Mouse (Mus musculus) heart, embryonic 16.5 days (tissue): ENCODE measurements around the gene Mbd6. TPM values are rescaled to one million over a fixed set of nuclear protein-coding genes. Genes with fewer than 3 reads are reported as not detected.
A peak's percentile ranks its signal among the peaks of the same experiment; 100 is the strongest.

Source experiments
- ATAC-seq: fragments of 200-750 bp; cut with Nextera tagmentation; replicated peaks from 2 replicates; pipeline ENCODE4 v1.8.0; 2017; ENCODE audit warnings: moderate number of reproducible peaks; ENCODE audit not compliant: insufficient read depth, low FRiP score; ENCODE audit errors: extremely low read depth
- H3K27ac ChIP-seq: fragments of 300-500 bp; sonication (generic); 2 replicates; pipeline ENCODE4 v1.5.1; 2014; ENCODE audit warnings: mild to moderate bottlenecking, low read length, control low read depth, moderate library complexity
- H3K27me3 ChIP-seq: fragments of 300-500 bp; sonication (generic); 2 replicates; pipeline ENCODE4 v1.6.1; 2014; ENCODE audit warnings: low read length, mixed read lengths; ENCODE audit not compliant: control insufficient read depth, insufficient read depth
- H3K36me3 ChIP-seq: fragments of 300-500 bp; sonication (generic); 2 replicates; pipeline ENCODE4 v1.6.1; 2014; ENCODE audit not compliant: control insufficient read depth, insufficient read depth
- H3K4me1 ChIP-seq: fragments of 300-500 bp; sonication (generic); 2 replicates; pipeline ENCODE4 v1.6.1; 2014; ENCODE audit warnings: low read length, mixed read lengths; ENCODE audit not compliant: control insufficient read depth, insufficient read depth
- H3K4me2 ChIP-seq: fragments of 300-500 bp; sonication (generic); 2 replicates; pipeline ENCODE4 v1.6.1; 2014; ENCODE audit warnings: low read depth, mild to moderate bottlenecking, control low read depth, low read length
- H3K4me3 ChIP-seq: fragments of 300-500 bp; sonication (generic); 2 replicates; pipeline ENCODE4 v1.5.1; 2014; ENCODE audit warnings: mild to moderate bottlenecking, control low read depth, low read length
- H3K9ac ChIP-seq: fragments of 300-500 bp; sonication (generic); 2 replicates; pipeline ENCODE4 v1.6.1; 2014; ENCODE audit warnings: low read length, control low read depth
- H3K9me3 ChIP-seq: fragments of 300-500 bp; sonication (generic); replicated peaks from 2 replicates; pipeline ENCODE4 v1.6.1; 2016; ENCODE audit warnings: low read length; ENCODE audit not compliant: control insufficient read depth
- WGBS: fragments of 180-500 bp; shearing (Covaris S2); extraction: QIAGEN DNeasy Blood & Tissue Kit; methylation state at CpG from one replicate; pipeline ENCODE4 v1.1.7; 2014; 5-methylcytosine and 5-hydroxymethylcytosine counted together
- polyA plus RNA-seq: library from polyadenylated mRNA; unstranded; fragments of >200 nt; fragmentation: Nextera tagmentation; extraction: Ambion mirVana; gene quantifications from 2 replicates; pipeline ENCODE4 v1.2.1, GENCODE M21; 2015

The Mbd6 gene
- polyA plus RNA-seq, 1 experiment from 2014 or later = 11.4 TPM

- Histone ChIP-seq H3K4me2 (peak overlapping the region; percentile 90), H3K9me3 (no peaks in the 10 kb centered on the region), H3K9ac (peak overlapping the region; percentile 91; the same call in 1 of the 2 replicates), H3K4me3 (peak overlapping the region; percentile 86; the same call in 1 of the 2 replicates), H3K27ac (no peak overlapping the region), H3K4me1 (peaks cover 38% of the 10 kb centered on the region), H3K27me3 (no peaks in the 10 kb centered on the region), H3K36me3 (peaks cover 48% of the 10 kb centered on the region)
- ATAC-seq = no peak
- 56% methylated on average over 7 of the region's 7 CpGs for WGBS
Measured at GRCm38 (mm10) chr10:127286730-127287129, 2.1 kb downstream of the Mbd6 start.

GRCm38 (mm10) chr10:127286194-127286593 is 2.6 kb downstream of the Mbd6 start:
- no peaks in the 10 kb centered on the region for H3K9me3 ChIP-seq
- H3K9ac ChIP-seq = no peak overlapping the region
- no peak for ATAC-seq
- WGBS = 81% methylated on average over 7 of the region's 7 CpGs
- no peak overlapping the region for H3K27ac ChIP-seq
- H3K4me1 ChIP-seq = peaks cover 35% of the 10 kb centered on the region
- H3K27me3 ChIP-seq = no peaks in the 10 kb centered on the region
- no peak overlapping the region for H3K4me3 ChIP-seq
- H3K4me2 ChIP-seq = no peak overlapping the region; the same call in 1 of the 2 replicates
- H3K36me3 ChIP-seq = peaks cover 53% of the 10 kb centered on the region

- H3K4me3 ChIP-seq = no peak overlapping the region
- no peak overlapping the region; the same call in 1 of the 2 replicates for H3K9ac ChIP-seq
Measured at GRCm38 (mm10) chr10:127285644-127286043, 3.2 kb downstream of the Mbd6 start.

GRCm38 (mm10) chr10:127284724-127285500 is 3.9 kb downstream of the Mbd6 start:
- 81% methylated on average over 11 of the region's 11 CpGs for WGBS
- no peak overlapping the region for H3K4me3 ChIP-seq
- no peaks in the 10 kb centered on the region for H3K27me3 ChIP-seq
- peaks cover 61% of the 10 kb centered on the region for H3K36me3 ChIP-seq
- no peak for ATAC-seq
- H3K4me1 ChIP-seq = peaks cover 34% of the 10 kb centered on the region
- no peak overlapping the region for H3K27ac ChIP-seq
- no peaks in the 10 kb centered on the region for H3K9me3 ChIP-seq
- no peak overlapping the region for H3K9ac ChIP-seq
- H3K4me2 ChIP-seq = no peak overlapping the region

More at GRCm38 (mm10) chr10:127285644-127286043, 3.2 kb downstream of the Mbd6 start:
- Histone ChIP-seq H3K9me3 (no peaks in the 10 kb centered on the region), H3K4me2 (no peak overlapping the region), H3K27ac (no peak overlapping the region), H3K4me1 (peaks cover 35% of the 10 kb centered on the region), H3K36me3 (peaks cover 55% of the 10 kb centered on the region), H3K27me3 (no peaks in the 10 kb centered on the region)
- ATAC-seq = no peak
- WGBS = 85% methylated on average over 12 of the region's 13 CpGs

- Histone ChIP-seq H3K4me2 (no peak overlapping the region), H3K36me3 (peaks cover 69% of the 10 kb centered on the region), H3K4me1 (peaks cover 28% of the 10 kb centered on the region), H3K27ac (no peak overlapping the region), H3K9ac (no peak overlapping the region), H3K9me3 (no peaks in the 10 kb centered on the region), H3K4me3 (no peak overlapping the region), H3K27me3 (no peaks in the 10 kb centered on the region)
- 93% methylated on average over 7 of the region's 7 CpGs for WGBS
- ATAC-seq = no peak
Measured at GRCm38 (mm10) chr10:127284105-127284622, 4.7 kb downstream of the Mbd6 start.

- WGBS = 61% methylated on average over 13 of the region's 13 CpGs
- ATAC-seq = no peak
- peak overlapping the region; percentile 7; the same call in 1 of the 2 replicates for H3K9ac ChIP-seq
Measured at GRCm38 (mm10) chr10:127282620-127283215, 6.1 kb downstream of the Mbd6 start.

GRCm38 (mm10) chr10:127281316-127281715 is 7.5 kb downstream of the Mbd6 start:
- 82% methylated on average over 8 of the region's 8 CpGs for WGBS

More at GRCm38 (mm10) chr10:127282620-127283215, 6.1 kb downstream of the Mbd6 start:
- H3K27me3 ChIP-seq = no peaks in the 10 kb centered on the region
- H3K4me3 ChIP-seq = no peak overlapping the region
- peaks cover 26% of the 10 kb centered on the region for H3K4me1 ChIP-seq
- no peaks in the 10 kb centered on the region for H3K9me3 ChIP-seq
- peak overlapping the region; percentile 21; the same call in 1 of the 2 replicates for H3K27ac ChIP-seq
- peaks cover 79% of the 10 kb centered on the region for H3K36me3 ChIP-seq
- H3K4me2 ChIP-seq = no peak overlapping the region

GRCm38 (mm10) chr10:127279730-127280129 is 9.1 kb downstream of the Mbd6 start:
- 70% methylated on average over 2 of the region's 2 CpGs for WGBS
- no peak overlapping the region for H3K4me2 ChIP-seq
- no peak overlapping the region for H3K27ac ChIP-seq
- H3K4me1 ChIP-seq = peaks cover 6% of the 10 kb centered on the region; the same call in 1 of the 2 replicates
- peaks cover 86% of the 10 kb centered on the region for H3K36me3 ChIP-seq
- H3K9ac ChIP-seq = no peak overlapping the region
- no peaks in the 10 kb centered on the region for H3K9me3 ChIP-seq
- no peaks in the 10 kb centered on the region for H3K27me3 ChIP-seq
- ATAC-seq = no peak
- H3K4me3 ChIP-seq = no peak overlapping the region

More at GRCm38 (mm10) chr10:127281316-127281715, 7.5 kb downstream of the Mbd6 start:
- Histone ChIP-seq H3K36me3 (peaks cover 83% of the 10 kb centered on the region), H3K4me3 (no peak overlapping the region), H3K27me3 (no peaks in the 10 kb centered on the region), H3K4me1 (peaks cover 12% of the 10 kb centered on the region; the same call in 1 of the 2 replicates), H3K9me3 (no peaks in the 10 kb centered on the region), H3K9ac (no peak overlapping the region), H3K4me2 (no peak overlapping the region), H3K27ac (no peak overlapping the region)
- ATAC-seq = no peak
